In genomic region chr4:129008006-129008519, GRCm38 (mm10) we compare ENCODE assay signal across 21 mouse cellular contexts. TPM values are rescaled to one million over a fixed set of nuclear protein-coding genes. Genes with fewer than 3 reads are reported as not detected.
DNase-seq lines count a peak whose midpoint lies in the region; ATAC-seq lines count a peak whose summit lies in the region.
"Had no signal": no experiment of that assay in that cellular context is flagged by ENCODE, and none has a peak within 500 bp of the region (broad histone marks: within the 10 kb centered on the region; RNA-seq: fewer than 3 reads in every experiment).

No protein-coding gene starts in this region.

- WGBS in kidney, embryonic 15.5 days = 77% methylated on average over 12 of the region's 12 CpGs

- ATAC-seq in kidney, embryonic 15.5 days (replicated peaks; ENCODE audit: low FRiP score) = no peak
- no peak for ATAC-seq in erythroblast, adult 5-6 weeks (replicated peaks; ENCODE audit: low FRiP score, poor library complexity, severe bottlenecking)
- ATAC-seq: forebrain, embryonic 15.5 days; Patski had no signal

- no peaks in the 10 kb centered on the region for H3K9me3 ChIP-seq in kidney, embryonic 15.5 days (replicated peaks)
- H3K9me3 ChIP-seq: embryonic facial prominence, embryonic 10.5 days; forebrain, embryonic 15.5 days; heart, embryonic 13.5 days; hindbrain, embryonic 15.5 days had no signal

- H3K4me3 ChIP-seq in kidney, embryonic 15.5 days (replicated peaks) = no peak overlapping the region
- H3K4me3 ChIP-seq: embryonic facial prominence, embryonic 10.5 days; forebrain, embryonic 15.5 days; heart, embryonic 13.5 days; hindbrain, embryonic 15.5 days had no signal

- H3K27me3 ChIP-seq in kidney, embryonic 15.5 days = no peaks in the 10 kb centered on the region
- H3K27me3 ChIP-seq: forebrain, embryonic 15.5 days; heart, embryonic 13.5 days; hindbrain, embryonic 15.5 days; Patski had no signal

- H3K9ac ChIP-seq in kidney, embryonic 15.5 days = no peak overlapping the region
- H3K9ac ChIP-seq: forebrain, embryonic 15.5 days; heart, embryonic 13.5 days; hindbrain, embryonic 15.5 days had no signal

- 0 out of 2 replicates have a peak overlapping the region, but pooled peaks have one; percentile 76 for H3K27ac ChIP-seq in kidney, embryonic 15.5 days
- H3K27ac ChIP-seq: embryonic facial prominence, embryonic 10.5 days; forebrain, embryonic 15.5 days; heart, embryonic 13.5 days; hindbrain, embryonic 15.5 days had no signal

- peaks cover 25% of the 10 kb centered on the region for H3K4me1 ChIP-seq in kidney, embryonic 15.5 days
- H3K4me1 ChIP-seq: forebrain, embryonic 15.5 days had no signal

- peaks cover 77% of the 10 kb centered on the region for H3K36me3 ChIP-seq in kidney, embryonic 15.5 days

- H3K4me2 ChIP-seq in kidney, embryonic 15.5 days = no peak overlapping the region
- H3K4me2 ChIP-seq: forebrain, embryonic 15.5 days; heart, embryonic 13.5 days; hindbrain, embryonic 15.5 days had no signal

- DNase-seq in kidney, postnatal 4 days = no peak
- DNase-seq in T-cell, adult 2 months (ENCODE audit: low spot score) = peak; percentile 15
- DNase-seq in induced T-regulatory cell, adult 2 months (ENCODE audit: low read depth) = peak; percentile 63
- peak; percentile 28 for DNase-seq in naive thymus-derived CD4-positive, alpha-beta T cell, adult 2 months (ENCODE audit: low read depth)
- no peak for DNase-seq in lung, postnatal 25 days (ENCODE audit: low spot score)
- no peak for DNase-seq in MN1 (ENCODE audit: low spot score)
- DNase-seq: adrenal gland, postnatal 14 days; B cell, adult 2 months; cerebellum, adult 18-20 months; cerebellum, adult 9-11 months; cerebellum, postnatal 36 days; gastrocnemius, postnatal 36 days; heart, adult 11 months; heart, postnatal 36 days had no signal

RNA-seq across cellular contexts. Expression of gene Ak2, which starts 16.3 kb away (rescaled TPM):
- 224 and 231 TPM in 2 replicates for polyA plus RNA-seq in kidney, embryonic 15.5 days (2015; fragmentation: Nextera tagmentation; extraction: Ambion mirVana)
- total RNA-seq in erythroblast, adult 5-6 weeks (2015; ENCODE audit: low replicate concordance) = 15.4 and 25.7 TPM in 2 replicates
- total RNA-seq in erythroblast, adult 5-6 weeks (2017; ENCODE audit: low replicate concordance) = 28.7 and 31.4 TPM in 2 replicates

RNA-seq across cellular contexts. Expression of gene Azin2, which starts 45.8 kb away (rescaled TPM):
- polyA plus RNA-seq in kidney, embryonic 15.5 days (2015; fragmentation: Nextera tagmentation; extraction: Ambion mirVana) = 19.4 and 20.3 TPM in 2 replicates
- not detected in 2 replicates for total RNA-seq in erythroblast, adult 5-6 weeks (2015; ENCODE audit: low replicate concordance)
- total RNA-seq in erythroblast, adult 5-6 weeks (2017; ENCODE audit: low replicate concordance) = 0.85 TPM in 1 of 2 replicates, not detected in the other

RNA-seq across cellular contexts. Expression of gene Rnf19b, which starts 50.0 kb away (rescaled TPM):
- 7.1 TPM in 2 replicates for polyA plus RNA-seq in kidney, embryonic 15.5 days (2015; fragmentation: Nextera tagmentation; extraction: Ambion mirVana)
- total RNA-seq in erythroblast, adult 5-6 weeks (2015; ENCODE audit: low replicate concordance) = 9.6 and 12.5 TPM in 2 replicates
- total RNA-seq in erythroblast, adult 5-6 weeks (2017; ENCODE audit: low replicate concordance) = 19.2 and 30.5 TPM in 2 replicates

Comparison
In these comparisons a context has a peak if more than half of its experiments do, and no peak if none do; other contexts are left out.
1. DNase-seq: peak in T-cell, adult 2 months (single experiment), induced T-regulatory cell, adult 2 months (single experiment) and naive thymus-derived CD4-positive, alpha-beta T cell, adult 2 months (single experiment); none in kidney, postnatal 4 days (0 of 2), lung, postnatal 25 days (single experiment) and MN1 (single experiment).